Mouse (Mus musculus) testis, postnatal 14 days (tissue): ENCODE data around the gene Extl1.
"Not testable (repeated sequence)": the region's sequence is repeated elsewhere in the genome, so short reads cannot be mapped to it uniquely, and the experiment has no call there.

Source experiments
- DNase-seq: peaks from one replicate; pipeline ENCODE4 v3.0.0; 2021; ENCODE audit warnings: low spot score

The Extl1 gene

DNA sequence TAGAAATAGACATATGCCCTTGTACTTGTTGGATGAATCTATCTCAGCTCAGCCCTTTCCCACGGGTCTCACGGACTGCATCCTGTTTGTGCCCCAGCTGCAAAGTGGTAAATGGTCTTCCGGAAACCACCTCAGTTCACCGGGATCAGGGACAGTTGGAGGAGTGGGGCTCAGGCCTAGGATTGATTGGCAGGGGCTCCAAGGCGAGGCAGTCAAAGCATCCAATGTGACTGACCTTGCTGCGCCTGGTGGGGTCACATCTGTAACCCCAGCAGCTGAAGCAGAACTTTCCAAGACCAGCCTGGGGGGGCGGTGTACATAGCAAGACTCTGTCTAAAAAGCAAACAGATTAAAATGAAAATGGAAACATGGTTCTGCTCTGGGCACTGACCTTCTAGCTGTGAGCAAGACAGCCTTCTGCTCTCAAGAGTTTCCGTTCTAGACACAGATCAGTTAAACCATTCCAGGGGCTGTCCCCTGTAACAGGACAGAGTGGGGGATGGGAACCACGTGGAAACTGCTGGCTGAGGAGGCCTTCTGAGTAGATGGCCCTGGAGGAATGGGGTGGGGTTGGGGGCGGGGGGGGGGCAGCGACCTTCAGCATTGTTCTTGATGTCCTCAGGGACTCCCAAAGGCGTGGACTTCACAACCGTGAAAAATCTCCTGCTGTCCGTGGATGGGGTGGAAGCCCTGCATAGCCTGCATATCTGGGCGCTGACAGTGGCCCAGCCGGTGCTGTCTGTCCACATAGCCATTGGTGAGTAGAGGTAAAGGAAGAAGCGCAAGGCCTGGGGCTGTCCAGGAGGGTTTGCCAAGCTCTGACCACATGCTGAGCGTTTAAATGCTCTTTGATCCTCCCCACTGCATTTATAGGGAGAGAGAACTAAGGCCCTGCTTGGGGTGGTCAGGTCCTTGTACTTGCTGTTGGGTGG is 32.1 kb downstream of the Extl1 start:
- no peak for DNase-seq

DNA sequence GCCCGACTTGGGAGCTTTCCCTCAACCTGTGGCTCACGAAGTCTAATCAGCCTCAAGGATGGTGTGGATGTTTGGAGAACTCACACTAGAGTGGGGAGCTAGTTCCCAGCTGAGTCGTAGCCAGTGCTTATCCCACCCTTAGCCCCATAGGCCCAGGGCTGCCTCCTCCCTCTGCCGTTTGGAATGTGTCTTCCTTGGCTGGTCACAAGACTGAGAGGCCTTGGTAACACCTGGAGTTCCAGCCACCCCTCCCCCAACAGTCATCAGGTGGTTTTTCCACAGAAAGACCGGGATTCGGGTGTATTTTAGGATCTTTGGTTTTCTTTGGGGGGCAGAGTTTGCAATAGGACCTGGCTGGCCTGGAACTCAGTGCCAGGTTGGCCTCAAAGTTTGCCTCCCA is 33.0 kb downstream of the Extl1 start:
- DNase-seq: no peak

DNA sequence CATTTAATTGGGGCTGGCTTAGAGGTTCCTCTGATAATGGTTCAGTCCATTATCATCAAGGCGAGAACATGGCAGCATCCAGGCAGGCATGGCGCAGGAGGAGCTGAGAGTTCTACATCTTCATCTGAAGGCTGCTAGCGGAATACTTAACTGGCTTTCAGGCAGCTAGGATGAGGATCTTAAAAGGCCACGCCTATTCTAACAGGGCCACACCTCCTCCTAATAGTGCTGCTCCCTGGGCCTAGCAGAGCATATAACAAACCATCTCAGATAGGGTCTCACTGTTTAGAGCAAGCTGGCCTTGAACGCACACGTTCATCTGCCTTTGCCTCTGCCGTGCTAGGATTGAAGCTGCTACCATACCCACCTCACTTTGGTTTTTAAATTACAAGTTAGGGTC is 33.8 kb downstream of the Extl1 start:
- DNase-seq: no peak

DNA sequence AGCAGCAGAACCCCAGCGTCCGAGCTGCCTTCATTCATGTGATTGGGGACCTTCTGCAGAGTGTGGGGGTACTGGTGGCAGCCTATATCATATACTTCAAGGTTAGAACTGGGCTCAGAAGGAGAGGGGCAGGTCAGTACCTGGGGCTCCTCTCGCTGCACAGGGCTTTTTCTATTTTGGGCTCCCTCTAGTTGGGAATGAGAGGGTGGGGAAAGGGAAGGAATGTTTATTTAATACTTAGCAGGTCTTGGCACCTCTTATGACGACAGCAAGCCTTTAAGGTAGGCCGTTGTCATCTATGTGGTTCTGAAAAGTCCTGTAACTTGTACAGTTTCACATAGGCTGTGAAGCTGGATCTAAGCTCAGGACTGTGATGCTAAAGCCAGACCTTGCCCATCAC is 35.1 kb downstream of the Extl1 start:
- DNase-seq: no peak

DNA sequence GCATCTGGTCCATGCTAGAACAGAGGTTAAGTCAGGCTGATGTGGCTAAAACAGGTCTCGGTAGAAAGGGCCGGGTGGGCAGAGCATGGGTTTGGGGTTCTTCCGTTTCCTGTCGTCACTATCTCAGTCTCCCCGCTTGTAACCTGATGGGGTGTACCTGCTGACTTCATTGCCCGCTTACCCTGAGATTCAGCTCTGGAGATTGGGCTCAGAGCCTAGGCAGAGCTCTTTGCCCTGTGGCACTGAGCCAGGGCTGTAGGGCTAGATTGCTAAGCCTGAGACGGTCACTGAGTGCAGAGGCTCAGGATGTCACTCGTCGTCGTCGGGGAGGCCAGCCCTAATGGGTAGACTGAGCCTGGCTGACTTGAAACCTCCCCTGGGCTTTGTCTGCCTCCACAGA is 35.6 kb downstream of the Extl1 start:
- no peak for DNase-seq

DNA sequence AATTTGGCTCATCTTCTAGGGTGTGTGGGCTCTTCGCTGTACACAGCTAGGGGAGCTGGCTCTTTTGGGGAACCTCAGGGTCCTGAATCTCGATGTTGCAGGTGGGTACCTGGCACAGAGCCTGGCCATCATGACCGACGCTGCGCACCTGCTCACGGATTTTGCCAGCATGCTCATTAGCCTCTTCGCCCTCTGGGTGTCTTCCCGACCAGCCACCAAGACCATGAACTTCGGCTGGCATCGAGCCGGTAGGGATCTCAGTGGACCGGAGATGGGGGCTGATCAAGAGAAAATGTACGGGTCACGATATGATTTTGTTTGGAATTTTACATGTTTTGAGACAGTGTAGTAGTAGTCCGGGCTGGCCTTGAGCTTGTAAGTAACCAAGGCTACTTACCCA is 37.8 kb downstream of the Extl1 start:
- no peak for DNase-seq

DNA sequence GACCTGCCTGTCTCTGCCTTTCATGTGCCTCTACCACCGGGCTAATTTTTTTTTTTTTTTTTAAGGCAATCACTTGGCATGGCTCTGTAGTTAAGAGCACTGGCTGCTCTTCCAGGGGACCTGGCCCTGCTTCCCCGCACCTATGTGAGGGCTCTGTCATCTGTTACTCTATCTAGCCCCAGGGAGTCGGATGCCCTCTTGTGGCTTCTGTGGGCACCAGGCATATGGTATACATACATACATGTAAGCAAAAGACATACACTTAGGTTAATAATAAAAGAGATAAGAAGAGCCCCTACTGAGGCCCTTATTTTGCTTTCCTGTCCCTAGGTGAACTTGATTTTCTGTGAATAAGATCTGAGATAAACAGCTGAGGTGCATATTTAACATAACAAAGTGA is 39.0 kb downstream of the Extl1 start:
- DNase-seq: no peak

DNA sequence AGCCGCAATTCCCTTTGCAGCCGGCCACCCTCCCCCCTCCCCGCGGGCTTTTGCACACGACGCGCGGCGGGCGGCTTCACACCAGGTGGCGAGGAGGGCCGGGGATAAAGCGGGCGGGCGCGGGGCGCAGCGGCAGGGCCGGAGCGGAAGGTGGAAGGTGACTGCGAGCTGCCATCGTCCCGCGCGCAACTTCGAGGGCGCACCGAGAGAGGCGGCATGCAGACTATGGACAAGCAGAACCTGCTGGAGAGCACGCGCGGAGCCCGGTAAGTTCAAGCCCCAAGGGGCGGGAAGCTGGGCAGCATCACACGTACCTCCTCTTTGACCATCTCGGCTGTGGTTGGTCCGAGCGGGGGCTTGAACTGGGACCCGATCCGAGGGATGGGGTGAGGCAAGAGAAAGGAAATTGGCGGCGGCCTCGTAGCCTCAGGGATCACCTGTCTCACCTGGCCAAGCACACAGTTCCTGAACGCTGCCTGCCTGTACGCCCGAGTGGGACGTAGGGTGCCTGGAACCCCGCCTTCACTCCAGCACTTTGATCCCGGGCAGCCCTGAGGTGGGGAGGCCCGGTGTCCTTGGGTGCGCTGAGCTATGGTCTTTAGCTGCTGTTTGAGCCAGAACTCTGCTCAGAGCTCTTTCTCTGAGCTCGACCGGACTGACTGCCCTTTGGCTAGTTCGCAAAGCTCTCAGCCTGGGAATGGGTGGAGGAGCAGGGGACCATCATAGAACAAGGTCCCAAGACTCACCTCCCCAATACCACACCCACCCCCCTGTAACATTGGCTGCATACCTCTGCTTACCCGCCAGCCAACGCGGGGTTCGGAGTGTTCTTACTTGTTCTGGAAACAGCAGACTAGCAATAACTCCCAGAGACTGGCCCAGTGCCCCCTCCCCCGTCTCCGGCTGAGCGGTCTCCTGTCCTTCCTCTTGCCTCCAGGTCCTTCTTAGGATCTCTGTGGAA is 40.3 kb downstream of the Extl1 start, which contains the start of gene Slc30a2:
Slc30a2 (plus strand) TSS at position 111 of the 961 bp plus-strand sequence.
- peak; percentile 71 for DNase-seq

DNA sequence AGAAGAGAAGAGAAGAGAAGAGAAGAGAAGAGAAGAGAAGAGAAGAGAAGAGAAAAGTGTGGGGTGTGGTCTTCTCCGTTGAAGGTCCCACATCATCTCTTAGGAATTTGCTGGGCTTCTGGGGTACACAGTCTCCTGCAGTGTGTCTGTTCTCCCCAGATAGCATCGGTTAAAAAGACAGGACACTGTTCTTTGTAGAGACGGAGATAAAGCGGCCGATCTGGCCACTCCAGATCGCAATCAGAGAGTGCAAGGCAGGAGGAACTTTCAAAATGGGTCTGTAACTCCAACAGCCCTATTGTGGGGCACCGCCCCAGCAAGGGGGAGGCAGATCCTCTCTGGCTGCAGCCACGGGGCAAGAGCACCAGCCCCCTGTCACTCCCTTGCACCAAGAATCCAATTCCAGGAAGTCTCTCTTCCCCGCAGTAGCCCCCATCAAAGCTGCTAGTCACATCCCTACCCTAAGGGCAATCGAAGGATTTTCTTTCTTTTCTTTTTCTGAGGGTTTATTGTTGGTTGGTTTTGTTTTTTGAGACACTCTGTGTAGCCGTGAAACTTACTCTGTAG is 41.4 kb downstream of the Extl1 start:
- DNase-seq: no peak

DNA sequence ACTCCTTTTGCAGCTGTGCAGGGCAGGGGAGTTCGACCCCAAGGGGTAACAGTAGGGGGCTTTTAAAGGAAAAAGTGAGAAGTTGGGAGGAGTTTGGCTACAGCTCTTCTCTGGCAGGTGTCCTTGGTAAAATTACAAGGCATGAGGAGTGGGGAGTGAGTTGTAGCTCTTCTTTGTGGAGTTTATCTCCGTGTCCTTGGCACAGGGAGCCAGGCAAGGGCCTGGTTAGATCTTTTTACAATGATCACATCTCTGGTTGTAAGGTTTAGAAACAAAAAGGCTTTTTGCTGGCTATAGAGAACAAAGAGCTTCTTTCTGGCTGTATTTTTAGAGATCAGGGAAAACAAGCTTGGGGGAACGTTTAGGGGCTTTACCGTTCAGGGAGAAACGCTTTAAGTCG is 42.4 kb downstream of the Extl1 start:
- not testable (repeated sequence) for DNase-seq

DNA sequence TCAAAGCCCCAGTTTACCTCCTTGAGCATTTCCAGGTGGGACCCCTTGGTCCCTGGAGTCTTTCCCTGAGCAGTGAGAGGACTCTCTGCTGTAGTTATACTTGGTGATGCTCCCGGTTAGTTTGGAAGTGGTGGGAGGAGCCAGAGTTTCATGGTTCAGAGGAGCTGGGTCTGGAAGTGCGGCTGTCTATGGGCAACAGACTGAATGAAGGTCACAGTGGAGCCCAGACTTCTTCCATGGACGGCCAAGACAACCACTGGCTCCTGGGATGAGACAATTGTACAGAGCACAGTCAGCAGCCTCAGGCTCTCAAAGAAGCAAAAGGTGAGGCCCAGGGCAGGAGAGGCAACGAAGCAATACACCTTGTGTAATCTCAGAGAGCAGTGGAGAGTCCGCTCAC is 53.4 kb downstream of the Extl1 start:
- DNase-seq: no peak

DNA sequence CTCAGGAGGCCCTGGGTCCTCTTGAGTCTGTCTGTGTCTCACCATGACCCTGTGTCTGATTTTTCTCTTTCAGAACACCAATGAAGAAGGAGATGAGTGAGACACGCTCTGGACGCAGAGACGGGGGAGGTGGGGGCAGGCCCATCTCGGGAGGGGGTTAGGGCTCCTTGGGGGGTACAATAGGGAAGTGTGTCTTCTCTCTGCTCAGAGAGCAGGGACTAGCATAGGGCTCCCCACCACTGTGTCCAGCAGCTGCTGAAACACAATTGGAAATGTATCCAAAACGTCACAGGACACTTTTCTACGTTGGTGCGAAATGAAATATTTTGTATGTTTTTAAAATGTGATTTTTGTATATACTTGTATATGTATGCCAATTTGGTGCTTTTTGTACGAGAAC is 54.8 kb downstream of the Extl1 start:
- no peak for DNase-seq

DNA sequence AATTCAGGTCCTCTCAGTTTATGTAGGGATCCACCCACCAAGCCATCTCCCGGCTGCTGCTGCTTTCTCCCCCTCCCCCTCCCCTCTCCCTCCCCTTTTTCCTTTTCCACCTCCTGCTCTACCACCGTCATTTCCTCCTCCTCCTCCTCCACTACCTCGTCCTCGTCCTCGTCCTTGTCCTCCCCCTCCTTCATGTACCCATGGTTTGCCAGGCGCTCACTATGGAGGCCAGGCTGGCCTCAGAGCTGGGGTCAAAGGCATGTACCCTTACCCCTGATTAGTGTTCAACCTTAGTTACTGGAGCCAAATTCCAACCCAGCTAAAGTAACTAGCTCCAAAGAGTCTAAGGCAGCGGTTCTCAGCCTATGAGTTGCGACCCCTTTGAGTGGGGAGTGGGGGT is 55.5 kb downstream of the Extl1 start:
- no peak for DNase-seq

DNA sequence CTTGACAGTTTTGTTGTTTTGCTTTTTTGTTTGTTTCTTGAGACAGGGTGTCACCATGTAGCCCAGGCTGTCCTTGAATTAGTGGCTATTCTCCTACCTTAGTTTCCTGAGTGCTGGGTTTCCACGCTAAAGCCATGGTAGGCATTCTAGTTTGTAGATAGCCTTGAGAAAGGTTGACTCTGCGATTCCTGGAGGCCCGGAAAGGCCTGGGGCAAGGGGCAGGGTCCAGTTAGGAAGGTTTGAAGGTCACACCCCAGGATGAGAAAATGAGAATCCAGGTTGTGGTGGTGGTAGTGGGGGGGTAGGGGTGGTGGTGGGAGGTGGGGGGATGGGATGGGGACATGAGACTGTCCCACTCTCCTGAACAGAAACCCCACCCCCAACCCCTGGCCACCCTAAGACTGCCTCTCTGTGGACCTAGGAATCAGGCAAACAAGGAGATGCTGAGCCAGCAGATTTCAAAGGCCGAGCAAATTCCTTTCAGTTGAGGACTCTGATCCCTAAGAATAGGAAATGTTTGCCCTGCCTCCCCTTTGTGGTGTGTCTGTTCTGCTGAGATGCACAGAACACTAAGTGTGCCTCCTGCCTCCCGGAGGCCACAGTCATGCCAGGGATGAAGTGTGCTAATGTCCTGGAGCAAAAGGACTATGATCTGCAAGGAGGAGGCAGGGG is 56.7 kb downstream of the Extl1 start:
- no peak for DNase-seq

DNA sequence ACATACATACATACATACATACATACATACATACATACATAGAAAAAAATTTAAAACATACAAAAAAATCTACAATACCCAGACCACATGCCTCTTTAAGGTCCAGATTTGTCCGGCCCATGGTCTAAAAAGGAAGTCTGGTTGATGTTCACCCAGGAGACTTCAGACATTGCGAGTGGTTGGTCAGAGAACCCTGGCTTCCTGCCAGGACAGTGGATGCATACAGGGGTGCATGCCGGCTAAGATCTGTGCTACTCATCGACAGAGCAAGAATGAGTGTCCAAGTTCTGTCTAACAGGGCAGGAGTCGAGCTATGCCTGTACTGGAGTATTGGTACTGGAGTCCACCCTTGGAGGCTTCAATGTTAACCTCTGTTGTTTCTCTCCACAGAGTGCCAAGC is 59.0 kb downstream of the Extl1 start:
- no peak for DNase-seq

DNA sequence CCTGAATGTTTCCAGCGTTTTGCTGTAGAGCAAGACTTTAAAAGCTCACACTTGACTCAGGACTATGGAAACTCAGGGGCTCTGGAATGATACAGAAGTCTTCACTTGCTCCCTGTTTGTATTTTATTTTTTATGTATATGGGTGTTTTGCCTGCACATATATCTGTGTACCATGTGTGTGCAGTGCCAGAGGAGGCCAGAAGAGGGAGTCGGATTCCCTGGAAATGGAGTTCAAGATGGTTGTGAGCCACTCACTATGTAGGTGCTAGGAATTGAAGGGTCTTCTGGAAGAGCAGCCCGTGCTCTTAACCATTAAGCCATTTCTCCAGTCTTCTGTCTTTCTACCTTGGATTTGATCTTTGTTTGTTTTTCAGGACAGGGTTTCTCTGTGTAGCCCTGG is 62.1 kb downstream of the Extl1 start:
- DNase-seq: no peak

DNA sequence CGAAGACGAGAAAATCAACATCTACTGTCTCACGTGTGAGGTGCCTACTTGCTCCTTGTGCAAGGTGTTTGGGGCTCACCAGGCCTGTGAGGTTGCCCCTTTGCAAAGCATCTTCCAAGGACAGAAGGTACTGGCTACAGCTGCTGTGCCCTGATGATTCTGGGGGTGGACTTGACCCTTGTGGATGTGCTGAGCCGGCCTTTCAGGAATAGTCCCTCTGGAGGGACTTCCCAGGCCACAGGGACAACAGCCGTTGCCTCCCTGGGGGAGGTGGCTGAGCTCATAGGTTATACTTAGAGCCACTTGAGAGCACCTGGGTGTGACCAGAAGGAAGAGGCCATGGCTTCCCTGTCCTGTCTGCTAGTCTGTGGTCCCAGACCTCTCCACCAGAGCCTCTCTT is 64.0 kb downstream of the Extl1 start:
- no peak for DNase-seq

DNA sequence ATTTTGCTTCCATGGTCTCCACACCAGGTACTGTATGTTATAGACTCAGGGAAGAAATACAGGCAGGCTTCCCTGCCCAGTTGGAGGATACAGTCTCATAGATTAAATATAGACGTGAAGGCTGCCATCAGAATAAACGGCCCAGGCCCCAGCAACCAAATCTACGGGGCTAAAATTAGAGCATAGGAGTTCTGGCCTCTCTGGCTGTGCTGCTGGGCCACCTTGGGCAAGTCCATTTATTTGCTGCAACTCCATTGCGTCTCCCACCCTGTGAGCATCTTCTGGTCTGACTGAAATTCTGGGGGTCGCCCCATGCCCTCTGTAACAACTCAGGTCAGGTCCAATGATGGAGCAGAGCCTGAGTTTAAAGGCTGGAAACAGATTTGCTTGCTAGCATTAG is 64.6 kb downstream of the Extl1 start:
- DNase-seq: no peak

DNA sequence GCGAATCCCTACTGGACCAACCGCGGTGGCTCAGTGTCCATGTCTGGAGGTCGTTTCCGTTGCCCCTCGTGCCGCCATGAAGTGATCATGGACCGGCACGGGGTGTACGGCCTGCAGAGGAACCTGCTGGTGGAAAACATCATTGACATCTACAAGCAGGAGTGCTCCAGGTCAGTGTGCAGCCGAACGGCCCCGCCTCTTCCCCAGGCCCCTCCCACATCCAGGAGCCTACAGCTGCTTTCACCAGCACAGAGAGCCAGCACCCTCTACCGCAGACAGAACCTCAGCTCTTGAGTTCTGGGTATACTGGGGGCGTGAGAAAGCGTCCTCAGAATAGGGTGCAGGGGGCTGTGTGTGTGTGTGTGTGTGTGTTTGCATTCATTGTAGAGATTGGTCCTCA is 67.3 kb downstream of the Extl1 start:
- no peak for DNase-seq

DNA sequence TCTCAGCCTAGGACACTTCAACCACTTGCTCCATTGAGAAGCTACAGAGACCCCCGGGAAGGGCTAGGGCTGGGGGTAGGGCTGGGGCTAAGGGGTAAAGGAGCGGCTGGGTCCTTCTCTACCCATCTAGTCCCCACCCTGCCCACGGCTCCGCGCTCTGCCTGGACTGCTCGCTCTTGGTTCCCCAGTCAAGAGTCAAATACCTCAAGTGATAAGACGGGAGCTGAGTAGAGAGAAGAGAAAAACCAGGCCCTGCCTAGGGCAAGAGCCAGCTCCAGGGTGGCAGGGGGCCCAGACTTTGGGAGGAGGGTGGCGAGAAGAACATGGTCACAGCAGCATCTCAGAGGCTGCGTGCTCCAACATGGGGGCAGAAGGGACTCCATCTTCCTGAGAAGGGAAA is 68.2 kb downstream of the Extl1 start:
- no peak for DNase-seq

DNA sequence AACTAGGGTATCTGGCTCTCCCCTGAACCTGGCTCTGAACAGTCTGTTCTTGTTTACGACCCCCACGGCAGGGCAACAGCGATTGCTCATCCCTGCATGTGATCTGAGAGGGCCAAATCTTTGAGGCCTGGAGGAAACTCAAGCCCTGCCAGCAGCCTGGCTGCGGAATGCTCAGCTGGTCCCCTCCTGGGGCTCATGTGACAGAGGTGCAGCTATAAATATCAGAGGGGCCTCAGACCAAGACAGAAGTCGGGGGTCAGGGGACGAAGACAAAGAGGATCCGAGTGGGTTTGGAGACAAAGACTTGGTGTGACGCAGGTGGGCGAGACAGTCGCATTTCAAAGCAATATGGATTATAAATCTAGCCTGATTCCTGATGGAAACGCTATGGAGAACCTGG is 68.8 kb downstream of the Extl1 start, which contains the start of gene Trim63:
Trim63 (plus strand) TSS at position 245 of the 400 bp plus-strand sequence.
- no peak for DNase-seq

DNA sequence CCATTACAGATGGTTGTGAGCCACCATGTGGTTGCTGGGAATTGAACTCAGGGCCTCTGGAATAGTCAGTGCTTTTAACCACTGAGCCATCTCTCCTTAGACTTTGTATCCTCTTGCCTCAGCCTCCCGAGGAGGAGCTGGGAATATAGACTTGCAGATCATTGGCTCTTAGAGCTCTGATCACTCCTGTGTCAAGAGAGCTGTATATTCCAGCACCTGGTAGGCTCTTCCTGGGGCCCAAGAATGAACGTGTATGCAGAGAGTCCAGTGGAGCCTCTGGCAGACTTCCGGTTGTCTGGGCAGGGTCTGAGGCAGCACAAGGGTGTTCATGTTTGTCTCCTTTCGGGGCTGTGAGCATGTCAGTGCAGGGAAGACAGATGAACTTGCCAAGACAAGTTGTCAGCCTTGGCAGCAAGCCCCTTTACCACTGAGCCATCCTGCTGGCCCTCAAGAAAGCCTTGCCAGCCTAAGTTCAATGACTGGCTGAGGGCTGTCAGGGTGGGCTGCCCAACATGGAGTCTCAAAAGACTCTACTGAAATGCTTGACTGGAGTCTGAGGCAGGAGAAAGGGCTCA is 69.5 kb downstream of the Extl1 start:
- no peak for DNase-seq
